Mouse (Mus musculus): ENCODE data around the gene Acer1.
A peak's percentile ranks its signal among the peaks of the same experiment; 100 is the strongest.
"Not testable (repeated sequence)": the region's sequence is repeated elsewhere in the genome, so short reads cannot be mapped to it uniquely, and the experiment has no call there.

Gene Acer1

DNA sequence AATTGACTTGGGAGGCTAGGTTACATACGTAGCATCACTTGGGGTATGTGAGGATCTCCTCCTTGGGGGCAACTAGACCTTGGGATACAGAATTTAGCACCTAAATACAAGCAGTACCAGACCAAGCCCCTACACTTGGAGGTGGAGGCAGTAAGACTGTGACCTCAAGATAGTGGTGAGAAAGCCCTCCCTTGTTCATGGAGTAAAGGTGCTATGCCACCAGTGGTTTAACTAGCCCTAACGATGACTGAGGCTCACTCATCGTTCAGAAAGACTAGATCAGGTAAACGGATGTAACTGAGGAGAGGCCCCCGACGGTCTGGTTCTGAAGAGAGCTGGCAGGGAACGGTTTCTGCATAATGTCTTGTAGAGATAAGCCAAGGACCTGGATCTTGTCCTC is 45.2 kb downstream of the Acer1 start:
- DNase-seq = no peak

DNA sequence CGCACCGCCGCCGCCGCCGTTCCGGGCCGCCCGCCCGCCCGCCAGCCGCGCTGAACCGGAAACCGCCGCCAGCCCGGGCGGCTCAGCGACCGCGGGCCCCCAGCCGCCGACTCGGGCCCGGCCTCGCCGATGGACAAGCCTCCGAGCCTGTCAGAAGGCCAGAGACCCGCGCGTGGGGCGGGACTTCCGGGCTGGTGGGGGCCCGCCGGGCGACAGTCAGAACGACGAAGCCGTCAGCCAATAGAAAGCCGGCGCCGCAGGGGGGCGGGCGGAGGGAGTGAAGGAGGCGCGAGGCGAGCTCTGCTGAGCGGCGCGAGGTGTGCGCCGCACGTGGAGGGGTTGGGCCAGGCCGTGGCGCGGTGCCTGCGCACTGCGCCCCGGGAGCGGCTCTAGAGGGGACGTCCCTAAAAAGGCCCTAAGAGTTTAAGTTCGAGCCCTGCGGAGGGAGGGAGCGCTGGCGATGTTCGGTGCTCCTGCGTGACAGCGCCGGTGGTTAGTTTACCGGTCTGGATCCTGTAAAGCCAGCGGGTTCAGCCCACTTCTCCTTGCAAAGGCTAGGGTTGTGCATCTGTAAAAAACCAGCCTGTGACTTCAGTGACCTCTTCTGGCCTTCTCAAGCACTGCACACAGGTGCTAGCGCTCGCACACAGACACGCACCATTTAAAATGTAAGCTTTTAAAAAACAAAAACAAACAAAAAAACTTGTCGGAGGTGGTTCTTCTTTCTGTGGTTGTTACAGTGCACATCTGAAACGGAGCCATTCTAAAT is 46.4 kb downstream of the Acer1 start, which contains the start of gene Mllt1:
TSS of gene Mllt1 (minus strand) at position 53 of the 769 bp plus-strand sequence.
- DNase-seq = peak; percentile 99

DNA sequence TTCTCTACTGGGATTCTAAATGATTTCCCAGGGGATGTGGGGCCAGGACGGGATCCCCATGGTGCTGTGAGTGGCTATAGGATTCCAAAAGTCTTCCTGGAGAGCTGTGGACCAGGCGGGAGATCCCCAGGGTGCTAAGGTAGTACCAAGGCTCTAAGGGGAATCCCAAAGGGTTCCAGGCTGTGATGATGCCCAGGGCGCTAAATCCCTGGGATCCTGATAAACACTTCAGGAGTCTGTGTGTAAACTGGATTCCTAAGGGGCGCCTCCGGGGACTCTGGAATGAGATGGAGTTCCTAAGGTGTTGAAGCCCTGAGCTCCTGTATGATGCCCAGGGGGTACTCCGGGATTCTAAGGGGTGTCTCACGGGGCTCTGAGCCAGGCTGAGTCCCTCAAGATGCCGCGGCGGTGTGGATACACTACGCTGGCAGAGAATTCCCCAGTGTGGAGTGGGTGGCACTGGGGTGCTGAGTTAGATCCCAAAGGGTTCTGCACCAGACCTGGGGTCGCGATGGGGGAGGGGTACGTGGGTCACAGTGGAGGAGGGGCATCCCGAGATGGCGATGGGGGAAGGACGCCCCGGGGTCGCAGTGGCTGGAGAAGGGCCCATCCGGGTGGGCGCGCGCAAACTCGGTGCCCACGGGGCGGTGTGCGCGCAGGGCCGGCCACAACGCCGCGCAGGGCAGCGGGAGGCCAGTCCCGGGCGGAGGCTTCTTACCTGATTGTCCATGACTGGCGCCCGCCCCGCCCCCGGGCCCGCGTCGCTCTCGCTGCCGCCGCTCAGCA is 47.2 kb downstream of the Acer1 start:
- no peak for DNase-seq

DNA sequence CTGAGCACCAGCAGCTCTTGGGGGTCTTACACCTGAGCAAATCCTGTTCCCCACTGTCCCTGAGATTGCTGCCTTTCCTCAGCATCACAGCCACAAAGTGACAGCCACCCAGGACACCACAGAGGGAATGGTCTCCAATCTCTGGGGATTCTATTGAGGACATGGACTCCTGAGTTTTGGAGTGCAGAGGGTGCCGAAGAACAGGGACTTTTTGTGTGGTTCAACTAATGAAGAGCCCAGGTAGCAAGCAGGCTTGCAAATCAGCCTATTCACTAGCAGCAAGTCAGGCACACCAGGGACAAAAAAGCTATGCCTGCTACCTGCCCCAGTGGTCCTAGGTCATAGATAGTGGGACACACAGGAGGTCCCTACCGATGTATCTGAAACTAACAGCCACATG is 48.5 kb downstream of the Acer1 start:
- DNase-seq = no peak

DNA sequence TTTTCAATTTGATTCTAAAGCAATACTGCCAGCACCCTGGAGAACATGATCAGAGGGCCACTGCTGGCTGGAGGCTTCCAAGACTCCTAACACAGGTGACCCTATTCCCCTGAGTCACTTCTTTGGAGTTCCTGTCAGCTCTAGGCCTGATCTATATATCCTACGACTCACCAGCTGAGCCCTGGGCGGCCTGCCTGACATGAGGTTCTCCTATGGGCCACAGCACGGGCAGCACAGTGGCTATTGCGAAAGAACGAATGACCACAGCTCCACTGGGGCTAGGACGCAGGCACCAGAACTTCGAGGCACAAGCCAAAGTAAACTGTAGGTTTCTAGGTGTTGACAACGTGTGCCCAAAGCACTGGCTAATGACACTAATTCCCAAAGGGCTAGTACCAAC is 51.9 kb downstream of the Acer1 start:
- no peak for DNase-seq

DNA sequence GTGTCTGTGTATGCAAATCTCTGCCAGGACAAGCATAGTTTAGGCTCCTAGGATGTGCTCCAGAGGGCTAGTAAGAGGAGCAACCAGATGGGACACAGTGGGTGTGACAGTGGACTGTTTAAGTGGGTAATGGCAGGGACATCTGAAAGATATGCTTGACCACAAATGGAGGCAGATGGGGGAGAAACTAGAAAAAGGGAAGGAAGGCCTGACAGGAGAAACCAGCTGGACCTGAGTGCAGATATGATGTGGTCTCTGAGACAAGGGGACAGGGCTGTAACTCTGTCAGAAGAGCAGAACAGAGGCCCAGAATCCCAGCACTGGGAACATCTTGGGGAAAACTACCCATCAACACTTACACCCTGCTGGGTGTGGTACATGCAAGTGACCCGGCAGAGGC is 52.4 kb downstream of the Acer1 start:
- no peak for DNase-seq

DNA sequence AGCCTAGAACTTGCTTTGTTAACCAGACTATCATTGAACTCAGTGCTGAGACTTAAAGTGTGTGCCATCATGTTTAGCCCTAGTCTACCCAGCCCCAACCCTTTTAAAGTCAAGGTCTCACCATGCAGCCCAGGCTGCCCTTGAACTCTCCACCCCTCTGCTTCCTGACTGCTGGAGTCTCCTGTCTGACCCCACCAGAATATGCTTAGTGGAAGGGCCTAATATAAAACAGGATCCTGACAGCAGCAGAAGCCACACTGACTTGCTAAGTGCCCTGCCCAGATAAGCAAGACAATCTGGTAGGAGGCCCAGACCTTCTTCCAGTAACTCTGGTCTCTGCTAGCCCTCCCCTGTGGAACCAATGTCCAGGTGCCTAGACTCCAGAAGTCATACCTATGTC is 52.8 kb downstream of the Acer1 start:
- DNase-seq = no peak

DNA sequence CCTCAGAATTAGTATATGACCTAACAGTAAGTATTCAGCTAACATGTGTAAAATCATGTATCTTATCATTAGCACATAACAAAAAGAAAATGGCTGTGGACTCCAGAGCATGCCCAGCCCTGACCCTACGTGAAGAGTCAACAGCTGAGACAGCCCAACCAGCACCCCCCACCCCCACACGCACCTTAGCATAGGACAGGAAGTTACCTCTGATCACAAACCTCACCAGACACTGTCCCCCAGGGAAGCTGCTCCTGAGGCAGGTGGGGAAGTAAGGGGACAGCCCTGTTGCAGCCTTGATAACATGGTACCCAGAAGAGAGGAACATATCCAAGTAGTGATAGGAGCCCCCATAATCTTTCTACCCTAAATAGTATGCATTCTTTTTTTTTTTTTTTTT is 55.9 kb downstream of the Acer1 start:
- DNase-seq = no peak

DNA sequence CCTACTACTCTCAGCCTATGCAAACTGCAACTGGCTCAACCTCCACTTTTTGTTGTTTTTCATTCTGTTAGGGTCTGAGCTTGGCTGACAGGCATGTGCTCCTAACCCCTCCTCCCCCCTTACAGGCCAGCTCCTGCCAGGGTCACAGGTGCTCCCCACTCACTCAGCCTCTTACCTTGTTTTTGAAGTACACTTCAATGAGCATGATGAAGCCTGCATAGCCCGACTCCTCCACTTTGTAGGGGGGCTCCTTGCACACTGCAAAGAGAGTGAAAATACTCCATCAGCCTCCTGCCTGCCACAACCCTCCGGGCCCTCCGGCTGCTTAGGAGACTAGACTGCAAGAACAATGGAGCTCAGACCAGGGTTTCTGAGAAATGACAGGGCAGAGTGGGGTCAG is 62.2 kb downstream of the Acer1 start:
- no peak for DNase-seq

DNA sequence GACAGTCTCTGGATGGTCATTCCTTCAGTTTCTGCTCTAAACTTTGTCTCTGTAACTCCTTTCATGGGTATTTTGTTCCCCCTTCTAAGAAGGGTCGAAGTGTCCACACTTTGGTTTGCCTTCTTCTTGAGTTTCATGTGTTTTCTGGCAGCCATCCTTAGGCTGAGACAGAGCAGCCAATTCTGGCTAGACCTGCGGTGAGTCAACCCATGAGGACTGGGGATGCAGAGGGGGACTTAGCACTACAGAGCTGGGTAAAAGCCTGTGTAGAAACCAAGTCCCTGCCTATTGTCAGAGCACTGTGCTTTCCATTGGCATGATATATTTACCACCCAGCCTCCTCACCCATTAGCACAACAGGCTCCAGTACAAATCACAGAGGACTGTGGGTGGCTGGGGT is 64.8 kb downstream of the Acer1 start:
- no peak for DNase-seq

DNA sequence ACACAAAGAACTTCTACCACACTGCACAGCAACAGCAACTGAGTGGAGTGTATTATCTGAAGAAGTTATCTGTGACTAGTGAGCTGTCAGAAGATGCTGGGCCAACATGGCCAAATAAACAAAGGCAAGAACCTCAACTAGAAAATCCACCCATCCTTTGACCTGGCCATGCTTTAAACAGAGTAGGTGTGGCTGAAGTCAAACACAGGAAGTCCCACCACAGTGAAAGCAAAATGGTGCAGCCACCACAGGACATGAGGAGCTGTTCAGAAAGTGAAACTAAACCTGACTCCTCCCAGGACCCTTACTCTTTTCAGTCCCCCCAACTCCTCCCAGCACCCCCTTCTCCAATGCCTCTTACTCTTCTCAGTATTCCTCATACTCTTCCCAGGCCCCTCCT is 68.5 kb downstream of the Acer1 start:
- no peak for DNase-seq

DNA sequence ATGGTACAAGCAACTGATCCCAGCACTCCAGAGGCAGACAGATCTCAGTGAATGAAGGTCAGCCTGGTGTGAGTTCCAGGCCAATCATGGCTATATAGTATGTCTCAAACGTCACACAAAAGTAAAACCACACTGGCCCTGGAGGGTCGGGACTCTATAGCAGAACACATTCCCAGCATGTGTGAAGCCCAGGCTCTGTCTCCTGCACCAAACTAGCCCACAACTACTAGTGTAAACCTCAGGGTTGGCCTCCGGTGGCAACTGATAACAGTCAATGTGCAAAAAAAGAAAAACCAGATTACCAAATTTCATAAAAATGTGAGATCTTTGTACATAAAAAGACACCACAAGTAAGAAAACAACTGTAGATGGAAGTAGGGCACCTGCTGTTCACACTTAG is 68.9 kb downstream of the Acer1 start:
- no peak for DNase-seq

DNA sequence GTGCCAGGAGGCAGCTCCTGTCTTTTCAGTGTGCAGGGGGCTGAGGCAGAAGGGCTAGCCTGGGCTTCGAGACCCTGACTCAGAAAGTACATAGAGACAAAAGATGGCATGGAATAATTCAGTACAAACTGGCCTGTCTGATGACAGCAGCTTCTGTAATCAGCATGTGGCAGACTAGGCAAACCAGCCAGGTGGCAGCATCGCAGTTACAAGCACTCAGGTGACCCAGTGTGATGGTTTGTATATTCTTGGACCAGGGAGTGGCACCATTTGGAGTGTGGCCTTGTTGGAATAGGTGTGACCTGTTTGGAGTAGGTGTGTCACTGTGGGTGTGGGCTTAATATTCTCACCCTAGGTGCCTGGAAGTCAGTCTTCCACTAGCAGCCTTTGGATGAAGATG is 72.2 kb downstream of the Acer1 start:
- DNase-seq = not testable (repeated sequence)

DNA sequence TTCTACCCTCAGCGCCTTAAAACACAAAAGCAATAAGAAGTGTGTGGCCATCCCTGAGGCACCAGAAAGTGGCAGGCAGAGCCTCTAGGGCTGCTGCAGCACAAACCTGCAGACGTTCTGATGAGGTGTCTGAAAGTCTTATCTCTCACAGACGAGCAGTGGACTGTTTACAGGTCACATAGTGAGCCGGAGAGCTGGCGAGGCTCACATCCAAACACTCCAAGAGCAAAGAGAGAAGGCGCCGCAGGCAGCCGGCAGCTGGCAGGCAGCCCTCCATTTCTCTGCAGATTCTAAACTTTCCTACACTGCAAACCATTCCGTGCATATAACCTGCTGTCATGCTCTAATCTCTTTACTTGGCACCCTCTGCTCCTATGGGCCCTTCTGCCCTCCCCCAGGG is 74.0 kb downstream of the Acer1 start:
- no peak for DNase-seq

DNA sequence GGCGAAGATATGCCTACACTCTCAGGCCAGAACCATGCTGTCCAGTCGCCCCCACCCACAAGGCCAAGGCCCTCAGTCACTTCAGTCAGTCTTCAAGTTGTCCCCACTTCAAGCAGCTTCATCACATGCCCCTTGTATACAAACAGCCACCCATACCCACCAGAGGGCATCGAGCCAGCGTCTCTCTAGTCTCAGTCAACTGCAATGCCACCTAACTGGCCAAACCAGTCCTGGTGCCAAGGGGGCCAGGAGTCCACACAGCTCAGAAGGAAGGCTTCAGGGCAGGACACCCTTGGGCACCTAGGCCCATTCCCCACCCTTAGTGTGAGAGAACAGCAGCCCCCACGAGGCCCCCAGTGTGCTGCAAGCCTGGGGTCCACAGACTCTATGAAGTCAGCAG is 74.8 kb downstream of the Acer1 start:
- no peak for DNase-seq

DNA sequence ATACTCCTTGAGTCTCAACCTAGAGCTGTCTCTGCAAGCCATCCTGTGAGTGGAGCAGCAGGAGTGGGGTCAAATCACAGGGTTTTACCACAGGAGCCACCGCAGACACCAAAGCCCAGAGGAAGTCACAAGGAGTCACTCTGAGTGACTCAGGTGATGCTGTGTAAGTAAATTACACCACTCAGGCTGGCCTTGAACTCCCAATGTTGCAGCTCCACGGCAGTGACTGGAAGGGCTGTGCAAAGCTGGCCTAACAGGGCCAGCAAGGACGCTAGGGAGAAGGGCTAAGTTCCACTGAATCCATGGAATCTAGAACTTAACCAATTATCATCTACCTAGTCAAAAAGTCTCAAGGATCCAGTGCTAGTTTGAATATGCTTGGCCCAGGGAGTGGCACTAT is 75.8 kb downstream of the Acer1 start:
- no peak for DNase-seq
